Mouse (Mus musculus) fibroblast of lung, adult 2 months (primary cell): Measurements from ENCODE around the gene Mtmr14.

Experiments
- DNase-seq: peaks from one replicate; pipeline ENCODE4 v3.0.0-alpha.2; 2011; ENCODE audit warnings: low read depth

Gene Mtmr14

DNA sequence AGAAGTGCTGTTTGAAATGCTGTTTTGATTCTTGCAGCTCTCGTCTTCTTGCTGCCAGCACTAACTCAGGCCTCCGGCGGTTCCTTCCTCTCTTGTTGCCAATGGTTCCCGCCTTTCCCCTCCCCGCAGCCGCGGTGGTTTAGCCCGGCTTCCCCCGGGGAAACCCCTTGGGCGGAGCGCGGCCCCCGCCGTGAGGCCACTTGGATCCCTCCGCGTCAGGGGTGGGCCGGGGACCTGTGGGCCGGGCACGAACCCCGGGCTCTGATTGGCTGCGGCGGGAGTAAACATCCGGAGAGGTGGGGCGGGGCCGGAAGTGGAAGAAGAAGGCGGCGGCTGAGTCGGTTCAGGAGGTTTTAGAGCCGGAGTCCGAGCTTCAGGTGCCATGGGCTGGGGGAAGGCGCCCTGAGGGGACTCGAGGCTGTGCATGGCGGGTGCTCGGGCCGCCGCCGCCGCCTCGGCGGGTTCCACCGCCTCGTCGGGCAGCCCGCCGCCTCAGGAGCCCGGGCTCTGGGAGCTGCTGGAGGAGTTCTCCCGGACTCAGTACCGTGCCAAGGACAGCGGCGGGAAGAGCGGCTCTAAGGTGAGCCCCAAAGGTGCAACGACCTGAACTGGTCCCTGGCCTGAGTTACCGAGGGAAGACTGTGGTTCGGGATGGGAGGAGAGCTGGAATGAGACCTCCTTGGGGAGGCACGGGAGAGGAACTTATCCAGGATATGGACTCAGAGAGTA, at the start of gene Mtmr14:
TSS of gene Mtmr14 (plus strand) at position 302 of the 729 bp plus-strand sequence.
- DNase-seq: peak; percentile 87

DNA sequence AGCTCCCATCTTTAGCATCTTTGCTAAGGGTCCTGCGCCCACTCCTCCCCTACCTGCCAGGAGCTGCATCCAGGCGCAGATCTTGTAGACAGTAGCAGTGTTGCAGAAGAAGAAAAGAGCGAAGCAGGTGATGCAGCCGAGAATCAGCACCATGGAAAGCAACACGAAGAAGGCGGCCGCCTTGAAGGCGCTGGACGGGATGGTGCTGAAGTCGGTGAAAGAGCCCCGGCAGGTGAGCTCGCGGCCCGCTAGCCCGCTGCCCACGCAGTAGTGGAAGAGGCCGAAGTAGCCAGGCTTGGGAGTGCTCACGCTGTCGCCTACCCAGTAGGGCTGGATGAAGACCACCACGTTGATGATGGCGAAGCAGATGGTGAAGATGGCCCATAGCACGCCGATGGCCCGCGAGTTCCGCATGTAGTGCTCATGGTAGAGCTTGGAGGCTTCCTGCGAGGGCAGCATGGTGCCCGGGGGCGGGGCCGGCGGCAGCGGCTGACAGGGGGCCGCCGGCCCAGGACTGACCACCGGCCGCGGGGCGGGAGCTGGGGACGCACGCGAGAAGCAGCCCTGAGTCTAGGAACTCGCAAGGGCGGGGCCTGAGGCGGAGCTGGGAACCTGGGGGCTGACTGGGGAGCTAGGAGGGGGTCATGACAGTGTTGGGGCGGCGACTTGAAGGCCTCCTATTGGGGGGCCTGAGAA, 43.7 kb upstream of the Mtmr14 start:
- DNase-seq: no peak

DNA sequence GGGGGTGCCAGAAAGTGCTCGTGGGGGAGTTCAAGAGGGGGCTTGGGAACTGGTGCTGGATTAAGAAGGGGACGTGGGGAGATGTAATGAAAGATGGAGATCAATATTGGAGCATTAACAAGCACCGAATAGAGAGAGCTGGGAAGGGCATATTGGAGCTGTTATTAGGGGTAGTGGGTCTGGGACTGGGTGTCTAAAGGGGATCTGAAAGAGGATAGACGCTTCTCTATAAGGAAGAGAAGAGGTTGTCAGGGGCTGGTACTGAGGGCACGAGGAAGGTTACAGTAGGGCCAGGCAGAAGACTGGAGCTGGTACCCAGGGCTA, 43.2 kb upstream of the Mtmr14 start:
- DNase-seq: no peak

DNA sequence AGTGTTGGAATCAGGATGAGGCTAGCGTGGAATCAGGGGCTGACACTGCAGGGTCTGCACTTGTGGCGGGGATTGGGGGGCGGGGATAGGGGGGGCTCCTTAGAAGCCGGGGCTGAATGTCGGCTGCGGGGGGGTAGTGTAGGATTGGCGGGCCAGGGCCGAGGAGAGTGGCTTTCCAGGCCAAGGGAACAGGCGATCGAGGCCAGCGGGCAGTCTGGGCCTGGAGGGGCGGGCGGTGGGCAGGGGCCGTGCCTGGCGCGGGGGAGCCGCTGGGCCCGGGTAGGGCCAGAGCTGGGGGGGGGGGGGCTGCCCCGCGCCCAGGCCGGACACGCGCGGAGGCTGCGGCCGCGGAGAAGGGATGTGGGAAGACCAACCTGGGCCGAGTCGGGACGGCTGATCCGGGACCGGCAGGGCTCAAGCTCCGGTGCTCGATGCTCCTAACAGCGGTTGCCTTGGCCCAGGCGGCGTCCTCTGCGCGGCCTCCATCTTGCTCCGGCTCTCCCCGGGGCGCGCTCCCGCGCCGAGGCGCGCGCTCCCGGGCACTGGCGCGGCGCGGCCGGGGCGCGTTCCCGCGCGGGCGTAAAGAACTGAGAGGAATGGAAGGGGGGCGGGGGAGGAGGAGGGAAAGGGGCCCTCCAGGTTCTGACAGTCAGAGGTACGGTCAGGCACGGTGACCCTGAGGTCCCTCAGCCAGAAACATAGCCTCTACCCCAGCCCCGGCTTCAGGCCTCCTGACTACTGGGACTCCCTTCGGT, 42.6 kb upstream of the Mtmr14 start, which contains the start of gene Lhfpl4:
TSS of gene Lhfpl4 (minus strand) at position 544 of the 755 bp plus-strand sequence.
- DNase-seq: no peak

DNA sequence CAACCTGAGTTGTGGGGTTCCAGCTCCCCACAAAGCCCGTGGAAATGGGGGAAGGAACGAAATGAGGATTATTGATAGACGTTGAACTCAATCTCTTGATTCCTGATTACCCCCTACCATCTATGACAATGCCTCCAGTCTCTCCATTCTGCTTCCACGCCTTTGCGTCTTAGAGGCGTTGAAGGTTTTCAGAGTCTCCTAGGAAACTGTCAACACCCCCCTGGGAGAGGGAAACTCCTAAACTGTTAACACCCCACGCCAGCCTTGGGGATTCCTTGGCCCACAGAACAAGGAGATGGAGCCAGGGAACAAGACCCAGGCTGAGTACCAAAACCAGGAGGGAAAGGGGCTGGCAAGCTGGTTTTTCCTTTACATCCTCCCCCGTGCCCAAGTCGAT, 42.0 kb upstream of the Mtmr14 start:
- DNase-seq: no peak

DNA sequence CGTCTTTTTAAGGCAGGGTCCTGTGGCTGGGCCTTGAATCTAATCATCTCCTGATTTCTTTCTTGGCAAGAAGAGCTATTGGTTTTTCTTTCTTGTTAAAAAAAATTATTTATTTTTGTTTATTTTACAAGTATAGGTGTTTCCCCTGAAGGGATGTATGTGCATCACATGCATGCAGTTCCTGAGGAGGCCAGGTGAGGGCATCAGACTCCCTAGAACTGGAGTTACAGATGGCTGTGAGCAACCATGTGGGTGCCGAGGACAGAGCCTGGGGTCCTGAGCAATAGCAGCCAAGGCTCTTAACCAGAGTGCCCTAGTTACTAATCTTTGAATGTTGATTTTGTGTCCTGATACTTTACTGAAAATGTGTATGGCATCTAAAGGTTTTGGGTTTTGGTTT, 21.4 kb upstream of the Mtmr14 start:
- no peak for DNase-seq

DNA sequence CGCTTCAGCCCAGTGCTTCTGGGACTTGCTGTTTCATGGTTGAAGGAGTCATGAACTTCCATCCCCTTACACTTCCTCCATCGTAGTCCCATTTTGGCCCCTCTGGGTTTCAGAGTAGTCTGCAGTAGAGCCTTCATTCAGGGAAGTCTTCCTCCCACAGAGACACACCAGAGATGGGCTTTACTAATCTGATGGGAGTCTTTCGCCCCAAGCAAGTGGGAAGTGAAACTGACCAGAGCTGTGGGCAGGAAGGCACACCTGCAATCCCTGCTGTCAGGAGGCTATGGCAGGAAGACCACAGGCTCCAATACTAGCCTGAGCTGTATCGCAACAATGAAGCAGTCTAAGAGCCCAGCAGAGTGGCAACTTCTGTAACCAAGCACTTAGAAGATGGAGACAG, 11.8 kb upstream of the Mtmr14 start:
- no peak for DNase-seq

DNA sequence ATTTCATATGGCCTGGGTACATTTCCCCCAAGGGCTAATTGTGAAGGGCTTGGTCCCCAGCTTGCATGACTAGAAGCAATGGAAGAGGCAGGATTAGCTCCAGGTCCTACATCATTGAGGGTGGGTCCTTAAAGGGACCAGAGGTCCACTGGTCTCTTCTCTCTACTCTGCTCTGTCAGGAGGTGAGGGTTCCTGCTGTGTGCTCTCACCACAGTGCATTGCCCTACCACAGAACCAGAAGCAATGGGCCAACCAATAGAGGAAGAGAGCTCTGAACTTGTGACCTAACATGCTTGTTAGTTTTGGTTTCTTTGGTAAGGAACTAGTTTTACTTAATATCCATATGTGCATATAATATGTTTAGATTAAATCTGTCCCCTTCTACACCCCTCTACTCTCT, 10.9 kb upstream of the Mtmr14 start:
- no peak for DNase-seq

DNA sequence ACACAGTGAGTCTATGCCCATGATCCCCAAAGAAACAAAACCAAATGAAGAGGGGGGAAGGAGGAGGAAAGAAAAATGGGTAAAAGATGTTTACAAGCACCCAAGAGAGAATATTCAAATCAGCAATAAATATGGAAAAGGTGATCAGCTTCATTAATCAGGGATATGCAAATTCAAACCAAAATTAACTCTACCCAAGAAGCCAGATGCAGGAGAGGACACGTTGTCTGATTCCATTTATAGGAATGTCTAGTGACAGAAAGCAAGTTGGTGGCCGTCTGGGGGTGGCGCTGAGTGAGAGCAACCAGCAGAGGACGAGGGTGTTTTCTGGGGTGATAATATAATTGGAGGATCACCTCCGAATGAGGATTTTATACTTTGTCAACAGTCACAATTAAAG, 2.5 kb upstream of the Mtmr14 start:
- no peak for DNase-seq

DNA sequence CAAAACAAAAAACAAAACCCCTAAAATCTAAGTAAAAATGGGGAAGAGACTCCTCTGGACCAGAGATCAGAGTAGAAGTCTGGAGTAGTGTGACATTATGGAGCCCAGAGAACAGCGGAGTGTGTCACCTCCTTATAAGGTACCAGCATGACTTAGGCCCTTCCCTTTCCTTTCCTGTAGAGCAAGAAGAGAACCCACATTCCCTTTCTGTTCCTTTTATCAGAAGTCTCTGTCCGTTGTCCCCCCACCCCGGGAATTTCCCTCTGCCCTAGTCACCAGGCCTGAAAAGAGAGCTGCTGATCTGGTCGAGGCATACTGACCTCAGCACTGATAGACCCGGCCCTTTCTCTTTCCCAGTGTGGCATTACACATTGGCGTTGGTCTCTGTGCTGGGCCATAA, 799 bp downstream of the Mtmr14 start:
- no peak for DNase-seq

DNA sequence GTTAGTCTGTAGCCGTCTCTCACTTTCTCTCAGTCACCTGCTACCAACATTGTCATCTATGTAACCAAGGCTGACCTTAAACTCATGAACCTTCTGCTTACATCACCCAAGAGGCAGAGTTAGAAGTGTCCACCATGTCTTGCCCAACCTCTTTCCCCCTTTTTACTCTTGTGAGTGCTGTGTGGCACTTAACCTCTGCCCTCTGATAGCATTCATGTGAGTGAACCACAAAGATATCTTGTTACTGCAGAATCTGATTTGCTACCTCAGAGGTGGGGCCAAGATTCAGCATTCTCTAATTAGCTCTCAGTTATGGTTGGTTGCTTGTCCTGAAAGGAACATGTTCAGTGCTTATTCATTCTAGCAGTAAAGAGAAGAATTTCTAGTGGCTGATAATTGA, 5.1 kb downstream of the Mtmr14 start:
- no peak for DNase-seq

DNA sequence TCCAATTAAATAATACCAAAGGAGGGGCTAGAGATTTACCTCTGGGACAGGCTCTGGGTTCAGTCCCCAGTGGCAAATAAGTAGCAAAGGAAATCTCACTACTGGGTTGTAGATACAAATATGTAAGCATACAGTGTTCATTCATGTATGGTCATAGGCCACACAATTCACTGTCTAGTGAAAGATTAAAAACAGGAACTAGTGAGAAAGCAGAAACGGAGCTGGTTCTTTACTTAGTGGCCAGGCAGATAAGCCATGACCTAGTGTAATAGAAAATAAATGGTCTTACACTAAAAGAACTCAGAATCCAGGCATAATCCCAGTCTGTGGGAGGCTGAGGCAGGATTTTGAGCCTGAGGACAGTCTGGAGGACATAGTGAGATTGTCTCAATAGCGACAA, 7.9 kb downstream of the Mtmr14 start:
- DNase-seq: no peak

DNA sequence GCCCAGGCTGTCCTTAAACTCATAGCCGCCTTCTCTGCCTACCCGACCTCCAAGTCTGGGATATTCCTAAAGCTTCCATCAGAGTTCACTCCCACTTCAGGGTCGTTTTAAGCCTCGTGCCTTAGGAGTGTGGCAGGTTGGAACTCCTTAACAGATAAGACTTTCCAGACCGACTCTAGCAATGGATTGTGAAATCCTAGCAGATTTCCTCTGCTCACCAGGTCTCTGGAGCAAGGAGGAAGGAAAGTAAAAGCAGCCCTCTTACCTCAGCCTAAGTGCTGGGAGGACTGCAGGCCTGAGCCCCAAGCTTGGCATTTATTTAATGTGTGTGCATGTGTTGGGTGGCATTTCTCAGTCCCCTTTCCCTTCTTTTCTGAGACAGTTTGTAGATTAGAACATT, 13.1 kb downstream of the Mtmr14 start:
- DNase-seq: no peak

DNA sequence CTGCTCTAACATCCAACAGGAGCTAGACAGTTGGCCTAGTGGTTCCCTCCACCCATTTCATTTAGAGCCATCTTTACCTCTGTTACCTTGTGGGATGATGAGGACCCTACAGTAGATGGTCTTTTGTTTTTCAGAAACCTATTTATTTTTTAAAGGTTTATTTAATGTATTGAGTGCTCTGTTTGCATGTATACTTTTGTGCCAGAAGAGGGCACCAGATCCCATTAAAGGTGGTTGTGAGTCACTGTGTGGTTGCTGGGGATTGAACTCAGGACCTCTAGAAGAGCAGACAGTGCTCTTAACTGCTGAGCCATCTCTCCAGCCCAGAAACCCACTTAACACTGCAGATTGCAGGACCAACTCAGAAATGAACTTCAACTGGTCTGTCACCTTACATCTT, 14.3 kb downstream of the Mtmr14 start:
- no peak for DNase-seq

DNA sequence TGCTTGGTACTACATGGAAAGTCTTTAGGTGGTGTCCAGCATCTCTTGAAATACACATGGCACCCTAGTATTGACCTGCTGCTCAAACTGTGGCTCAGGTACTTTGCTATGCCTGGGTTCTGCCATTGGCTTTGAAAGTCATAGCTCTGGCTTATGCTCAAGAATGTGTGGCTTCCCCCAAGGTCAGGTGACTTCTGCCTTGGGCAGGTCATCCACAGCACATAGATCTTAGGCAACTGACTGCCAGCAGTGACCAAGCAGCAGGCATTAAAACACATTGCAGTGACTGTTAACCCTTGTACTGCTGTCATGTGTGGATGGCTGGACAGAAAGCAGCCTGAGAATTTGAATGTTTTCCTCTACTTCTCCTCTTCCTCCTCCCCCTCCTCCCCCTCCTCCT, 17.3 kb downstream of the Mtmr14 start:
- DNase-seq: peak; percentile 21

DNA sequence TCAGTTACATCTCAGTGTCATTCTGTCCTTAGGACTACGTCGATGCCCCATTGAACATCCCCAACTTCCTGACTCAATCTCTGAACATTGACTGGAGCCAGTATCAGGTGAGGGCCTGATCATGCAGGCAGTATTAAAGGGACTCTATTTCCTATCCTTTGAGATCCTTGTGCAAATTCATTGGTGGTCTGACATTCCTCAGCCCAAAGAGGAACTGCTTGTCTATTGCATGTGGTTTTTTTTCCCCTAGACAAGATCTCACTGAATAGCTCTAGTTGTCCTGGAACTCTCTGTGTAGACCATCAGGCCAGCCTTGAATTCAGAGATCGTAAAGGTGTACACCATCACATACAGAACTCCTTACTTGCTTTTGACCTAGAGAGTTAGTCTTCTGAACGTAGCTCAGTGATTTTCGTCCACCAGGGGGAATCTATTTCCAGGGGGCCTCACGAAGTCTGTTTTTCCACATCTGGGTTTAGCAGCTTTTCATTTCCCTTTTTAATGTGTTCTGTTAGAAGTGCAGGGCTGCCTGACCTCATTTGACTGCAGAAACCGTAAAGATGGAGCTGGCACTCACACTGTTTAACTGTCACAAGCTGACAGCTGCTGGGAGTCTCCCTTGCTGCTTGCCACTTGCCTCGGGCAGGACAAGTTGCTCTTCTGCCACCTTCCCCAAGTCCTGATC, 23.7 kb downstream of the Mtmr14 start:
- DNase-seq: no peak

DNA sequence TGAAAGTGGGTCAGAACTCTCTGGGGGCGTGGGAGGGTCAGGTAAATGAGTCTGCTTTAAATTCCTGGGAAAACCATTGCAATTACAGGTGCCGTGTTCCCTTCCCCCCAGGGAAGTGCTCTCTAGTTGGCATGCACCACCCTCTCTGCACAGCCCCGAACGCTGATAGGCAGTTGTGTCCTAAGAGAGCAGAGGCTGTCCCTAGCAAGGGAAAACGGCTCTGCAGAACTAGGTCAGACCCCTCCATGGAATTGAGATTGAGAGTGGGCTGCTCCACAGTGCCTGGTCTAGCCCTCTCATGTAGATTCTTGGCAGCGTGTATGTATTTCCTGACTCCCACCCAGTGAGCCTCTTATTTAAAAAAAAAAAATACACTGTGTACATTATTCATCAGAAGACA, 25.9 kb downstream of the Mtmr14 start:
- DNase-seq: no peak

DNA sequence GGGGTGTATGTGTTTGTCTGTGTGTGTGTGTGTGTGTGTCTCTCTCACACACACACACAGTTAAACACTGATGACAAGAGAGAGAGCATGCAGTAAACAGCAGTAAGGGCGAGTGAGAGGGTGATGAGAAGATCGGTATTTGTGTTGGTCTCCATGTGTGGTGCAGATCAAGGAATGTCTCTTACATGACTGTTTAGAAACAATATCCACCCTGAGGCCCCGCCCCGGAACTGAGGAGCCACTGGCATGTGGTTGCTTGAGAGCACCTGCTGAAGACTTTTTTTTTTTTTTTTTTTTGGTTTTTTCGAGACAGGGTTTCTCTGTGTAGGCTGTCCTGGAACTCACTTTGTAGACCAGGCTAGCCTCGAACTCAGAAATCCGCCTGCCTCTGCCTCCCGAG, 26.8 kb downstream of the Mtmr14 start:
- no peak for DNase-seq

DNA sequence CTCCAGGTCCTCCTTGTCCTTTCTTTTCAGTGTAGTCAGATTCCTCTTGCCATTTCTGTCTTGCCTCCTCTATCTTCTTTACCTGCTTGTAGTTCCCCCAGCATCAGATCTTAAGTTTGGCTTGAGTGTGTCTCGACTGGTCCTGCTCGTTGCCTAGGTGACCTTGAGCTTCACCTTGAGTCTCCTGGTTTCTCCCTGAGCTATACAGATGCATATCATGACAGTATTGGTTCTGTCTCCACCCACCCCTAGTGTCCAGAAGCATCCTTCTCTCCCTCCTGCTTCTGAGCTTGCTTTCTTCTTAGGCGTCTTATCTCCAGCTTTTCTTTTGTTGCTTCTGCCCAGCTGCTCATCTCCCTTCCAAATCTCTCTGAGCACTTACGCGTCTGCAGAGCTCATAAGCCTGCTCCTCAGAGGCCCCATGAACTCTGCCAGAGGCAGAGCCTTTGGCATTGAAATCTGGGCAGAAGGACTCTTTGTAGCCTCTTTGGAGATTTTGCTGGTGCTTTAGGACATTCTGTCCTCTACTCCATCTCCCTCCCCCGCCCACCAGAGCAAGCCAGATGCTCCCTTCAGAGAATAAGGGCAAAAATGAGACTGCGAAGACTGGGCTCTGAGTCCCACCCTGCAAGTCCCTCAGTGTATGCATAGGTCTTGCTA, 29.5 kb downstream of the Mtmr14 start:
- DNase-seq: no peak

DNA sequence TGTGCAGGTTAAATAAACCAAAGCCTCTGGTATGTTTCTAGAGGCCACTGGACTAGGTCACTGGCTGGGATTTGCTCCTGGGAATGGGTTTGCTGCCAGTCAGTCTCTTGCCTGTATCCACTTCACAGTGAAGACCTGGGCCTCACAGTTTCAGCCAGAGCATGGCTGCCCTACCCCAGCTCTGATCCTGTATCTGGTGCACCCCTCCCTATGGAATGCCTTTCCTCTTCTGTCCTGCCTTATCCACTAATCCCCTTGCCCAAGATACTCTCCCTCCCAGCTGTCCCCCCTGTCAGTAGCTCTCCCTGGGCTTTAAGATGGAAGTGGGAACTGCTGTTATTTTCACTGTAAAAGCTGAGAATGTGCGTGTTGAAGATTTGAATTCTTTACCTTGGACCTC, 30.3 kb downstream of the Mtmr14 start:
- DNase-seq: no peak

DNA sequence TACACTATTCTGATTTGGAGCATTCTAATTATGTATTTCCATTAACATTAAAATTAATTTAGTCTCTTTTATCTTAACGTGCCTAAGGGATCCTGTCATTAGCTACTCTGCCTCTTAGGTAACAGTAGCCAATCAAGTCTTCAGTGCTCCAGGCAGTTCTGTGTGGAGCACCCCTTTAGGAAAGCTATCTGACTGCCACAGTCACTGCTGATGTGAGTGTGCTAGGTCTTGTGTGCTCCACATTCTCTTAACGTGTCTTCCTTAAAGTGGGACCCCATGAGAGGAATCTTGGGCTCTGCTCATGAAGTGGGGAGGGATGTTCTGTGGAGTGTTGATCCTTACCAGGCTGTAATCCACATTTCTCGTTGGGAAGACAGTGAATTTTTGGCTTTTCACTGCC, 34.7 kb downstream of the Mtmr14 start:
- DNase-seq: no peak

DNA sequence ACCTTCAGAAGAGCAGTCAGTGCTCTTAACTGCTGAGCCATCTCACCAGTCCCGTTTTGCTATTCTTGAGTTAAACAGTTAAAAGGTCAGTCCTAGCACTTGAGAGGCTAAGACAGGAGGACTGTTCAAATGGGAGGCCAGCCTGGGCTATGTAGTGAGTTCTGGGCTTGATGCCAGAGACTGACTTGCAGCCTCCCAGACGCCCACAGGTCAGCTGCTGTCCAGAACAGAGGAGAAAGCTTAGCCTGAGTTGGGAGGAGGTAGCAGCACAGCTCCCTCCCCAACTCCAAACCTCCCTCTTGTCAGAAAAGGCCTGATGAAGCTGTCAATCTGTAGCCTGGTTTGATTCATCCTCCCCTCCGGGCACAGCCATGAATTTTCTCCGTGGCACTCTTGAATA, 39.2 kb downstream of the Mtmr14 start:
- DNase-seq: no peak
